Mouse (Mus musculus): ENCODE results near the gene Tmem30b.
"Not testable (repeated sequence)": the region's sequence is repeated elsewhere in the genome, so short reads cannot be mapped to it uniquely, and the experiment has no call there.

The Tmem30b gene

GRCm38 (mm10) chr12:73558525-73559195, 12.5 kb upstream of the Tmem30b start:
- DNase-seq, result no peak

GRCm38 (mm10) chr12:73554155-73554554, 8.0 kb upstream of the Tmem30b start:
- peak; percentile 54 for DNase-seq

GRCm38 (mm10) chr12:73548259-73548658, 2.1 kb upstream of the Tmem30b start:
- DNase-seq, result no peak

- DNase-seq, result no peak
These were observed 1.5 kb upstream of the Tmem30b start for GRCm38 (mm10) chr12:73547646-73548045.

GRCm38 (mm10) chr12:73545672-73546085, 513 bp downstream of the Tmem30b start:
- peak; percentile 63 for DNase-seq

GRCm38 (mm10) chr12:73544736-73545671, 1.2 kb downstream of the Tmem30b start:
- no peak for DNase-seq

- DNase-seq, result no peak
These were observed 3.0 kb downstream of the Tmem30b start for GRCm38 (mm10) chr12:73543191-73543590.

- DNase-seq, result no peak
These were observed 5.8 kb downstream of the Tmem30b start for GRCm38 (mm10) chr12:73540402-73540801.

- no peak for DNase-seq
These were observed 7.0 kb downstream of the Tmem30b start for GRCm38 (mm10) chr12:73539151-73539550.

- not testable (repeated sequence) for DNase-seq
These were observed 8.1 kb downstream of the Tmem30b start for GRCm38 (mm10) chr12:73538139-73538508.

GRCm38 (mm10) chr12:73537499-73538138, 8.6 kb downstream of the Tmem30b start:
- peak; percentile 42 for DNase-seq

GRCm38 (mm10) chr12:73534591-73534990, 11.6 kb downstream of the Tmem30b start:
- DNase-seq, result peak; percentile 71

- no peak for DNase-seq
These were observed 14.2 kb downstream of the Tmem30b start for GRCm38 (mm10) chr12:73531889-73532479.

- no peak for DNase-seq
These were observed 16.6 kb downstream of the Tmem30b start for GRCm38 (mm10) chr12:73529590-73529989.

- no peak for DNase-seq
These were observed 17.1 kb downstream of the Tmem30b start for GRCm38 (mm10) chr12:73529131-73529530.

GRCm38 (mm10) chr12:73528142-73528541, 18.1 kb downstream of the Tmem30b start:
- DNase-seq, result not testable (repeated sequence)

GRCm38 (mm10) chr12:73525254-73525885, 20.8 kb downstream of the Tmem30b start:
- no peak for DNase-seq

GRCm38 (mm10) chr12:73523066-73523465, 23.1 kb downstream of the Tmem30b start:
- peak; percentile 9 for DNase-seq

GRCm38 (mm10) chr12:73521944-73522343, 24.2 kb downstream of the Tmem30b start:
- no peak for DNase-seq

- no peak for DNase-seq
These were observed 24.9 kb downstream of the Tmem30b start for GRCm38 (mm10) chr12:73521238-73521841.

- DNase-seq, result no peak
These were observed 28.4 kb downstream of the Tmem30b start for GRCm38 (mm10) chr12:73517768-73518167.

Data from kidney, adult 18-20 months (tissue).